Mouse (Mus musculus) liver, embryonic 11.5 days (tissue): ENCODE data around the gene Clstn2. TPM values are rescaled to one million over a fixed set of nuclear protein-coding genes. Genes with fewer than 3 reads are reported as not detected.

Source experiments
- ATAC-seq: fragments of 200-750 bp; cut with Nextera tagmentation; replicated peaks from 2 replicates; pipeline ENCODE4 v1.8.0; 2017; ENCODE audit warnings: moderate number of reproducible peaks, mild to moderate bottlenecking, moderate TSS enrichment, moderate library complexity; ENCODE audit not compliant: low FRiP score
- DNase-seq: peaks from one replicate; pipeline ENCODE4 v3.0.0-alpha.2; 2017; ENCODE audit warnings: low spot score
- H3K27ac ChIP-seq: fragments of 300-500 bp; sonication (generic); 2 replicates; pipeline ENCODE4 v1.5.1; 2014; ENCODE audit warnings: mild to moderate bottlenecking, low read depth, low read length, control low read depth
- H3K27me3 ChIP-seq: fragments of 300-500 bp; sonication (generic); replicated peaks from 2 replicates; pipeline ENCODE4 v1.6.1; 2014; ENCODE audit warnings: low read length, mixed read lengths; ENCODE audit not compliant: control insufficient read depth, insufficient read depth
- H3K36me3 ChIP-seq: fragments of 300-500 bp; sonication (generic); 2 replicates; pipeline ENCODE4 v1.6.1; 2014; ENCODE audit warnings: mild to moderate bottlenecking, low read length, moderate library complexity, mixed read lengths; ENCODE audit not compliant: control insufficient read depth, insufficient read depth
- H3K4me1 ChIP-seq: fragments of 300-500 bp; sonication (generic); replicated peaks from 2 replicates; pipeline ENCODE4 v1.6.1; 2014; ENCODE audit warnings: low read length, mixed read lengths; ENCODE audit not compliant: control insufficient read depth, insufficient read depth
- H3K4me2 ChIP-seq: fragments of 300-500 bp; sonication (generic); 2 replicates; pipeline ENCODE4 v1.6.1; 2014; ENCODE audit warnings: mild to moderate bottlenecking, control low read depth, moderate library complexity
- H3K4me3 ChIP-seq: fragments of 300-500 bp; sonication (generic); 2 replicates; pipeline ENCODE4 v1.5.1; 2014; ENCODE audit warnings: low read depth, low read length, control low read depth
- H3K9ac ChIP-seq: fragments of 300-500 bp; sonication (generic); 2 replicates; pipeline ENCODE4 v1.6.1; 2014; ENCODE audit warnings: low read depth, low read length, control low read depth
- H3K9me3 ChIP-seq: fragments of 300-500 bp; sonication (generic); 2 replicates; pipeline ENCODE4 v1.6.1; 2016; ENCODE audit warnings: low read length, inconsistent platforms, mixed read lengths; ENCODE audit not compliant: control insufficient read depth
- WGBS: fragments of 180-500 bp; shearing (Covaris S2); extraction: QIAGEN DNeasy Blood & Tissue Kit; methylation state at CpG from one replicate; pipeline ENCODE4 v1.1.7; 2014; 5-methylcytosine and 5-hydroxymethylcytosine counted together
- polyA plus RNA-seq: library from polyadenylated mRNA; unstranded; fragments of >200 nt; fragmentation: Nextera tagmentation; extraction: Ambion mirVana; gene quantifications from 2 replicates; pipeline ENCODE4 v1.2.1, GENCODE M21; 2014

Clstn2 gene
- polyA plus RNA-seq, 1 experiment from 2014 or later: 1.2 TPM

- Histone ChIP-seq H3K27me3 (no peaks in the 10 kb centered on the region), H3K9me3 (no peaks in the 10 kb centered on the region), H3K9ac (no peak overlapping the region), H3K4me2 (no peak overlapping the region), H3K27ac (no peak overlapping the region), H3K4me1 (no peaks in the 10 kb centered on the region), H3K36me3 (no peaks in the 10 kb centered on the region), H3K4me3 (no peak overlapping the region)
- 81% methylated on average over 10 of the region's 10 CpGs for WGBS
- no peak for DNase-seq
- no peak for ATAC-seq
Observed at GRCm38 (mm10) chr9:97698071-97698470, 334.9 kb downstream of the Clstn2 start.

GRCm38 (mm10) chr9:97696655-97697235 lies 336.2 kb downstream of the Clstn2 start:
- Histone ChIP-seq H3K4me1 (no peaks in the 10 kb centered on the region), H3K4me3 (no peak overlapping the region), H3K27me3 (no peaks in the 10 kb centered on the region), H3K36me3 (no peaks in the 10 kb centered on the region), H3K27ac (no peak overlapping the region), H3K4me2 (no peak overlapping the region), H3K9ac (no peak overlapping the region), H3K9me3 (no peaks in the 10 kb centered on the region)
- no peak for DNase-seq
- WGBS: 61% methylated on average over 5 of the region's 5 CpGs
- no peak for ATAC-seq

- H3K4me3 ChIP-seq: no peak overlapping the region
- H3K4me1 ChIP-seq: no peaks in the 10 kb centered on the region
- H3K27ac ChIP-seq: no peak overlapping the region
- no peaks in the 10 kb centered on the region for H3K36me3 ChIP-seq
- no peaks in the 10 kb centered on the region for H3K27me3 ChIP-seq
- no peak overlapping the region for H3K4me2 ChIP-seq
- H3K9me3 ChIP-seq: no peaks in the 10 kb centered on the region
- no peak for DNase-seq
- 52% methylated on average over 1 of the region's 1 CpGs for WGBS
- no peak overlapping the region for H3K9ac ChIP-seq
- no peak for ATAC-seq
Observed at GRCm38 (mm10) chr9:97695278-97695677, 337.7 kb downstream of the Clstn2 start.

- 82% methylated on average over 4 of the region's 4 CpGs for WGBS
- no peaks in the 10 kb centered on the region for H3K9me3 ChIP-seq
- no peaks in the 10 kb centered on the region for H3K4me1 ChIP-seq
Observed at GRCm38 (mm10) chr9:97686826-97687425, 346.1 kb downstream of the Clstn2 start.

GRCm38 (mm10) chr9:97685664-97686063 lies 347.3 kb downstream of the Clstn2 start:
- Histone ChIP-seq H3K27ac (no peak overlapping the region), H3K4me2 (no peak overlapping the region), H3K36me3 (no peaks in the 10 kb centered on the region), H3K9ac (no peak overlapping the region), H3K9me3 (no peaks in the 10 kb centered on the region), H3K4me1 (no peaks in the 10 kb centered on the region), H3K4me3 (no peak overlapping the region), H3K27me3 (no peaks in the 10 kb centered on the region)
- DNase-seq (no peak), ATAC-seq (no peak)
- WGBS: 76% methylated on average over 4 of the region's 4 CpGs

More at GRCm38 (mm10) chr9:97686826-97687425, 346.1 kb downstream of the Clstn2 start:
- no peak for ATAC-seq
- Histone ChIP-seq H3K27me3 (no peaks in the 10 kb centered on the region), H3K27ac (no peak overlapping the region), H3K36me3 (no peaks in the 10 kb centered on the region), H3K9ac (no peak overlapping the region), H3K4me2 (no peak overlapping the region), H3K4me3 (no peak overlapping the region)
- DNase-seq: no peak

GRCm38 (mm10) chr9:97679878-97680277 lies 353.1 kb downstream of the Clstn2 start:
- no peaks in the 10 kb centered on the region for H3K9me3 ChIP-seq
- DNase-seq: no peak
- no peaks in the 10 kb centered on the region for H3K4me1 ChIP-seq
- H3K36me3 ChIP-seq: no peaks in the 10 kb centered on the region
- no peak overlapping the region for H3K27ac ChIP-seq
- H3K4me2 ChIP-seq: no peak overlapping the region
- H3K27me3 ChIP-seq: no peaks in the 10 kb centered on the region
- no peak overlapping the region for H3K4me3 ChIP-seq
- no peak overlapping the region for H3K9ac ChIP-seq
- ATAC-seq: no peak

- 64% methylated on average over 4 of the region's 4 CpGs for WGBS
- H3K9ac ChIP-seq: no peak overlapping the region
- no peaks in the 10 kb centered on the region for H3K9me3 ChIP-seq
- H3K4me2 ChIP-seq: no peak overlapping the region
- ATAC-seq (no peak), DNase-seq (no peak)
- no peak overlapping the region for H3K27ac ChIP-seq
- H3K36me3 ChIP-seq: no peaks in the 10 kb centered on the region
- H3K4me1 ChIP-seq: no peaks in the 10 kb centered on the region
- no peak overlapping the region for H3K4me3 ChIP-seq
- H3K27me3 ChIP-seq: no peaks in the 10 kb centered on the region
Observed at GRCm38 (mm10) chr9:97679106-97679505, 353.9 kb downstream of the Clstn2 start.

GRCm38 (mm10) chr9:97677075-97677474 lies 355.9 kb downstream of the Clstn2 start:
- no peaks in the 10 kb centered on the region for H3K36me3 ChIP-seq
- no peaks in the 10 kb centered on the region for H3K4me1 ChIP-seq
- H3K27ac ChIP-seq: no peak overlapping the region
- no peak for ATAC-seq
- no peaks in the 10 kb centered on the region for H3K27me3 ChIP-seq
- no peak for DNase-seq
- no peak overlapping the region for H3K4me3 ChIP-seq
- H3K9me3 ChIP-seq: no peaks in the 10 kb centered on the region
- WGBS: 65% methylated on average over 3 of the region's 3 CpGs
- H3K9ac ChIP-seq: no peak overlapping the region
- no peak overlapping the region for H3K4me2 ChIP-seq

- no peak for DNase-seq
- no peak overlapping the region for H3K4me3 ChIP-seq
- ATAC-seq: no peak
Observed at GRCm38 (mm10) chr9:97672681-97673080, 360.3 kb downstream of the Clstn2 start.

More at GRCm38 (mm10) chr9:97672681-97673080, 360.3 kb downstream of the Clstn2 start:
- Histone ChIP-seq H3K27ac (no peak overlapping the region), H3K9me3 (no peaks in the 10 kb centered on the region), H3K9ac (no peak overlapping the region), H3K36me3 (no peaks in the 10 kb centered on the region), H3K4me1 (no peaks in the 10 kb centered on the region), H3K27me3 (no peaks in the 10 kb centered on the region), H3K4me2 (no peak overlapping the region)
- 61% methylated on average over 5 of the region's 5 CpGs for WGBS
